Mouse (Mus musculus) myocyte (in vitro differentiated cells): ENCODE measurements around the gene Tecr. TPM values are rescaled to one million over a fixed set of nuclear protein-coding genes. Genes with fewer than 3 reads are reported as not detected.

Source experiments
- H3K27me3 ChIP-seq: one replicate; pipeline ENCODE4 v1.6.1; 2011; ENCODE audit not compliant: control insufficient read depth, insufficient read depth, insufficient read length
- H3K36me3 ChIP-seq: one replicate; pipeline ENCODE4 v1.6.1; 2011; ENCODE audit not compliant: control insufficient read depth, insufficient read depth
- H3K4me2 ChIP-seq: one replicate; pipeline ENCODE4 v1.6.1; 2011; ENCODE audit warnings: low read depth, control low read depth
- H3K4me3 ChIP-seq: one replicate; pipeline ENCODE4 v1.5.1; 2011; ENCODE audit warnings: mild to moderate bottlenecking, control low read depth, moderate library complexity
- H3K79me2 ChIP-seq: one replicate; pipeline ENCODE4 v1.6.1; 2011; ENCODE audit not compliant: control insufficient read depth, insufficient read depth
- H3ac ChIP-seq: one replicate; pipeline ENCODE4 v1.6.1; 2011; ENCODE audit not compliant: control insufficient read depth, insufficient read length
- CEBPB ChIP-seq: IDR thresholded peaks from 2 replicates; pipeline ENCODE4 v1.6.1; 2011; ENCODE audit warnings: mild to moderate bottlenecking, moderate library complexity; ENCODE audit not compliant: poor library complexity, insufficient read depth, severe bottlenecking
- E2F4 ChIP-seq: IDR thresholded peaks from one replicate; pipeline ENCODE4 v1.6.1; 2011; ENCODE audit warnings: mild to moderate bottlenecking, control low read depth, moderate library complexity; ENCODE audit not compliant: insufficient read depth
- MAX ChIP-seq: IDR thresholded peaks from one replicate; pipeline ENCODE4 v1.6.1; 2011; ENCODE audit warnings: low read depth, mild to moderate bottlenecking, control low read depth
- MYOD1 ChIP-seq, 3 experiments: IDR thresholded peaks; one replicate each; pipeline ENCODE4 v1.6.1; 2011; ENCODE audit warnings: control low read depth in 2 of 3, low read depth in 2 of 3, mild to moderate bottlenecking in 2 of 3, moderate library complexity in 1 of 3; ENCODE audit not compliant: insufficient read length in 2 of 3, control insufficient read depth in 1 of 3
- MYOG ChIP-seq, 3 experiments: IDR thresholded peaks; one replicate each; pipeline ENCODE4 v1.6.1; 2011; ENCODE audit warnings: control low read depth in 2 of 3, low read depth in 2 of 3, mild to moderate bottlenecking in 2 of 3; ENCODE audit not compliant: insufficient read length in 2 of 3, control insufficient read depth in 1 of 3, insufficient read depth in 1 of 3
- POLR2A ChIP-seq: IDR thresholded peaks from one replicate; pipeline ENCODE4 v1.6.1; 2011; ENCODE audit warnings: low read depth, mild to moderate bottlenecking, control low read depth, moderate library complexity; ENCODE audit not compliant: insufficient read length
- POLR2AphosphoS2 ChIP-seq: IDR thresholded peaks from one replicate; pipeline ENCODE4 v1.6.1; 2011; ENCODE audit warnings: low read depth, control low read depth; ENCODE audit not compliant: insufficient read length
- REST ChIP-seq: IDR thresholded peaks from one replicate; pipeline ENCODE4 v1.6.1; 2011; ENCODE audit warnings: mild to moderate bottlenecking, control low read depth, moderate library complexity; ENCODE audit not compliant: insufficient read depth, insufficient read length
- SRF ChIP-seq: IDR thresholded peaks from one replicate; pipeline ENCODE4 v1.6.1; 2011; ENCODE audit warnings: low read depth; ENCODE audit not compliant: control insufficient read depth, insufficient read length
- TCF12 ChIP-seq: IDR thresholded peaks from one replicate; pipeline ENCODE4 v1.6.1; 2011; ENCODE audit warnings: mild to moderate bottlenecking, control low read depth; ENCODE audit not compliant: poor library complexity, insufficient read depth, severe bottlenecking
- TCF3 ChIP-seq: IDR thresholded peaks from one replicate; pipeline ENCODE4 v1.6.1; 2011; ENCODE audit warnings: low read depth, control low read depth; ENCODE audit not compliant: insufficient read length
- USF1 ChIP-seq: IDR thresholded peaks from one replicate; pipeline ENCODE4 v1.6.1; 2011; ENCODE audit warnings: low read depth, mild to moderate bottlenecking, control low read depth, moderate library complexity
- polyA plus RNA-seq: library from polyadenylated mRNA; unstranded; fragments of >200 nt; fragmentation: generic; extraction: Trizol; gene quantifications from one replicate; pipeline ENCODE4 v1.2.1, GENCODE M21; 2012; ENCODE audit warnings: missing spikeins

Gene Tecr
- polyA plus RNA-seq, 1 experiment, result 459 TPM

DNA sequence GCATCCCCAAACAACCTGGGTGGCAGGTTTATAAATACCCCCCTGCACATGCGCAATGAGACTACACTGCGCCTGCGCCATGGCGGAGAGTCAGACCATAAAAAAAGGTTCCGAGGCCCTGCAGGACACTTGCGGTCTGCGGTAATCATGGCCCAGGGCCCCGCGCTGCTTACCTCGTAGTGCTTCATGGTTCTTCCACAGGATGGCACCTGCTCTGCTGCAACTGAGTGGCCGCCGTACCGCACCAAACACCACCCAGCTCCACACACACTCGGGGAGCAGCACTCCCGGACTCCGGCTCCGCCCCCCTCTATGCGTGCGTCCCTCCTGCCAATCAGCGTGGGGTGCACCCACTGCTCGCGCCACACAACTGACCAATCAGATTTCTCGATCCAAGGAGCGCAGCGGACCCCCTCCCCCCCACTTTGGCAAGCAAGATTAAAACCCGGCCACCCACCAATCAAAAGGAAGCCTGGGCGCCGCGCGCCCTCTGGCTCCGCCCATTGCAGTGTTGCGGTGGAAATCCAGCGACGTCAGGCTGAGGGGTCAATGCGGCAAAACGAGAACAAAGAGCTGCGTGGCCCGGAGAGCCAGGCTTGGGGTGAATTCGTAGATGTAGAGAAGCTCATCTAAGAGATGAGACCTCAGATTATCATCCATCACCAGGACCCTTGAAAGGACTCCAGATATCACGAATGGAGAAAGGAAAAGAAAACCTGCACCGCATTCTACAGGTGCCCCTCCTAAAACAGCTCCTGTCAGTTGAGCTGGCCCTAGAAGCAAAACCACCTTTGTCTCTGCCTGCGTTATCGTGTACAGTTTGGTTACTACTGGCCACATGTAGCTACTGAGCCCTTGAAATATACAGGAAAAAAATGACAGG, 13.4 kb downstream of the Tecr start:
- H3K4me2 ChIP-seq, result peak overlapping the region; percentile 97
- peaks cover 43% of the 10 kb centered on the region for H3K79me2 ChIP-seq
- H3K27me3 ChIP-seq, result no peaks in the 10 kb centered on the region
- peak overlapping the region; percentile 72 for H3K4me3 ChIP-seq
- peaks cover 3% of the 10 kb centered on the region for H3K36me3 ChIP-seq
- H3ac ChIP-seq, result no peak overlapping the region
- TF ChIP-seq TCF12, result no peak
- peak; percentile 58 for TF ChIP-seq POLR2A
- TF ChIP-seq POLR2AphosphoS2, result peak; percentile 82

DNA sequence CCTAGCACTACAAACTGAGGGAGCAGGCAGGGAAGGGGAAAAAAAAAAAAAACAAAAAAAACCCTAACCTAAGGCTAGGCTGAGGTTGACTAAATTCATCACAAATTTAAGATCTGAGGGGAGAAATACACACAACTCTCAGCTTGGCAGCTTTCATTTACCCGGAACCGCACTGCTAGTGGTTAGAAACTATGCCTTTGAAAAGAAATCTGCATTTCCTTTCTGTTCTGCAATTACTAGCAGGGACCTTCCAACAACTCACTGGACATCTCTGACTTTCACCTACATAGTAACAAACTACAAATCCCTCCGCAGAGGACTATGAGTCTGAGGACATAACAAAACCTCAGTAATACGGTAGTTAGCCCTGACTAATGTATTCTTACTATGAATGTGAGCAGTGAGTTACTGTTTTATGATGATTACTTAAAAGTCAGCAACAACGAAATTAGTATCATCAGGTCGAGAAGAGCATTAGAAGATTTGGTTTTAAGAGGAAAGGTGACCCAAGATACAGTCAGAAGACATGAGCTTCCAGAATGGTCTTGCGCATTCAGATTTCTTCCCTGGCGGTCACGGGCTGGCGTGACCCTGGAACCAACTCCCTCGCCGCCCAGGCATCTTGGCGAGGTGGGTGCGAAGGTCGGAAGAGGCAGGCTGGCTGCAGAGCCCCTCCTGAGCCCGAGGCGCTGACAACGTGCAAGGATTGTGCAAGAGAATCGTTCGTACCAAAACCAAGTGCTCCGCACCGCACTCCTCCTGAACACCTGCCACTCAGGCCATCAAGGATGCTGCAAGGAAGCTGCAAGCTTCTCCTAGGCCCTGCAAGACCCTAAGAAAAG, 14.2 kb downstream of the Tecr start:
- H3K79me2 ChIP-seq, result peaks cover 52% of the 10 kb centered on the region
- peak overlapping the region; percentile 72 for H3K4me3 ChIP-seq
- H3K4me2 ChIP-seq, result peak overlapping the region; percentile 76
- H3K27me3 ChIP-seq, result no peaks in the 10 kb centered on the region
- TF ChIP-seq MYOD1 (IDR thresholded peaks at IDR 0.05; ENCODE audit: control insufficient read depth in 1 of 3, insufficient read length in 2 of 3, low read depth in 2 of 3) (no peak), CEBPB (peak; percentile 34; the same call in 1 of the 2 replicates)
- H3K36me3 ChIP-seq, result peaks cover 3% of the 10 kb centered on the region
- H3ac ChIP-seq, result no peak overlapping the region

DNA sequence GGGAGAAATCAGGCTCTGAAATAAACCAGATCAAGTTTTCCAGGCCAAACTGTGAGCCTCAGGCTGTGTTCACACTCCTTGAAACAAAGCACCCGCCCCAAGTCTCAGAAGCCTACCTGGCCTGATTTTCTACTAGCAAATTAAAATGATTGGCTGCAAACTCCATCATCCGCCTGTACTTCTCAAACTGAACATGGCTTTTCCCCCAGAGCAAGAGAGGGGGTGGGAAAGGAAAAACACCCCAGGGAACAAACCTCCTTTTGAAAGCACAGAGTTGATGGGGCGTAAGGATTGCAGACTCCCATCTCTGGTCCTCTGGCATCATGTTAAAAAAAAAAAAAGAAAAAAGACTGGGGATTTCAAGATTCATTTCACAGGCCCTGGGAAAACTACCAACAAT, 15.1 kb downstream of the Tecr start:
- Histone ChIP-seq H3K36me3 (peaks cover 3% of the 10 kb centered on the region), H3K27me3 (no peaks in the 10 kb centered on the region), H3K4me2 (peak overlapping the region; percentile 76), H3K4me3 (peak overlapping the region; percentile 72), H3K79me2 (peaks cover 60% of the 10 kb centered on the region), H3ac (no peak overlapping the region)
- no peak for TF ChIP-seq TCF12
- TF ChIP-seq POLR2A, result no peak
- TF ChIP-seq SRF, result no peak
- no peak for TF ChIP-seq E2F4
- TF ChIP-seq TCF3, result no peak
- no peak for TF ChIP-seq CEBPB
- no peak for TF ChIP-seq POLR2AphosphoS2
- no peak for TF ChIP-seq REST

DNA sequence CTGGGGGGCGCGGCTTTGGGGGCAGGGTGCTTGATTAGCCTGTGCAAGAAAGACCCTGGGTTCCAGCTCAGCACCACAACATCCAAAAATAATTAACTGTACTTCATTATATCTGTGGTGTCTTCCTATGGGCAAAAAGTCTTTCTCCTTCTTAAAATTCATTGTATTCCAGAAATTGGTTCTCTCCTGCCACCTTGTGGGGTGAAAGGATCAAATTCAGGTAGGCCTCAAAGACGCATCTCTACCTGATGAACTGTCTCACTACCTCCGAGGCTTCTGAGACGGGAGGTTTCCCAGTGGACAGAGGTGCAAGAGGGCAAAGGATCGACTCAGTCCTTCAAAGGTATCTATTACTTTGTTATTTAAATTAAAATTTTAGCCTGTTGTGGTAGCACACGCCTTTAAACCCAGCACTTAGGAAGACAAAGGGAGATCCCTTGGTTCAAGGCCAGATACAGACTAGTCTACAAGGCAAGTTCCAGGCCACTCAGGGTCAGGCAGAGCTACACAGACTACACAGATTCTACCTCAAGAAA, 17.2 kb downstream of the Tecr start:
- TF ChIP-seq REST (no peak), MYOD1 (IDR thresholded peaks at IDR 0.05; ENCODE audit: control insufficient read depth in 1 of 3, insufficient read length in 2 of 3, low read depth in 2 of 3) (no peak), E2F4 (no peak), MYOG (IDR thresholded peaks at IDR 0.05; ENCODE audit: control insufficient read depth in 1 of 3, insufficient read depth in 1 of 3, insufficient read length in 2 of 3, low read depth in 2 of 3) (no peak), POLR2AphosphoS2 (no peak), POLR2A (no peak)
- no peak overlapping the region for H3K4me2 ChIP-seq
- no peaks in the 10 kb centered on the region for H3K27me3 ChIP-seq
- H3K79me2 ChIP-seq, result peaks cover 79% of the 10 kb centered on the region
- no peak overlapping the region for H3ac ChIP-seq
- H3K36me3 ChIP-seq, result peaks cover 3% of the 10 kb centered on the region
- no peak overlapping the region for H3K4me3 ChIP-seq

DNA sequence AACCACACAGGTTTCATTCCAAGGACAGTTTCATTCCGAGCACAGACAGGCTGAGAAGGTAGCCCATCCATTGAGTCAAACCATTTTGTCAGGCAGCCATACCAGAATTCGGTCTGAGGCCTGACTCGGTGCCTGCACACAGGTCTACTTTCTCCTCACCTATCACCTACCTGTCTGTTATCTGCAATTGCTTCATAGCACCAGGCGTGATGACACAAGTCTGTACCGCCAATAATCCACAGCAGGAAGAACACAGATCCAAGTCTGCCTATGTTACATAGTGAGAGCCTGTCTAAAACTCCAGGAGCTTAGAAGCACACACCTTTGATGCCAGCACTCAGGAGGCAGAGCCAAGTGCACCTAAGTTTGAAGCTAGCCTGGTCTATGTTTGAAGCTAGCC, 18.9 kb downstream of the Tecr start:
- no peak overlapping the region for H3ac ChIP-seq
- H3K4me2 ChIP-seq, result no peak overlapping the region
- H3K4me3 ChIP-seq, result no peak overlapping the region
- peaks cover 78% of the 10 kb centered on the region for H3K79me2 ChIP-seq
- peaks cover 3% of the 10 kb centered on the region for H3K36me3 ChIP-seq
- TF ChIP-seq TCF12, result no peak
- TF ChIP-seq E2F4, result no peak
- no peak for TF ChIP-seq MYOG (IDR thresholded peaks at IDR 0.05; ENCODE audit: control insufficient read depth in 1 of 3, insufficient read depth in 1 of 3, insufficient read length in 2 of 3, low read depth in 2 of 3)
- TF ChIP-seq POLR2A, result no peak
- TF ChIP-seq TCF3, result no peak
- TF ChIP-seq CEBPB, result no peak
- no peak for TF ChIP-seq MAX
- no peak for TF ChIP-seq POLR2AphosphoS2
- no peak for TF ChIP-seq USF1
- H3K27me3 ChIP-seq, result no peaks in the 10 kb centered on the region
